Mouse (Mus musculus): ENCODE data around the gene Pard3b.

The Pard3b gene

DNA sequence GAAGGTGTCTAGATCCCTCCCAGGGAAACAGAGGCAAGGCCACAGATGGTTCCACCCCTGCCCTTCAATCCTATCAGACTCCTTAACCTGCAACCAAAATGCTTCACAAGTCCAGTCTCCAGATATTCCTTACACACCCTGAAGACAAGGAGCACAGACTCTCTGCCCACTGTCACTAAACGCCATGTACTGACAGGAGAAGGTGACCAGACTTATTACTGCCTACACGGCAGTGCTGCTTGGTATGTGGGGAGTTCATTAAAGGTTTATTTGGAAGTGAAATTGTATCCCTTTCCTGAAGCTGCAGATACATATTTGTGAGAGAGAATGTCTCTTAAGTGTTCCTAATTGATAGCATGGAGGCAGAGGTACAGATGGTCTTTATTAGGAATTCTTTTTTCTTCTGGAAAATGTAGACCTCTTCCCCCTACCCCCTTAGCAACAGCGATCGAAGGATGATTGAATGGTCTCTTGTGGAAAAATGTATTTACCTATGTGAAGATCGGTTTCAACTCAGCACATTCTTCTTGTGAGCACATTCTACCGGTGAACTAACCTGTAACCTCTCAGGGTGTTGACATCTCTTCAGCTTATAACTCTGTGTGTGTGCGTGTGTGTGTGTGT is 735.9 kb downstream of the Pard3b start:
- in situ Hi-C loops (cut with MboI; ENCODE audit: unreplicated experiment in 2 of 2): no loop called here

DNA sequence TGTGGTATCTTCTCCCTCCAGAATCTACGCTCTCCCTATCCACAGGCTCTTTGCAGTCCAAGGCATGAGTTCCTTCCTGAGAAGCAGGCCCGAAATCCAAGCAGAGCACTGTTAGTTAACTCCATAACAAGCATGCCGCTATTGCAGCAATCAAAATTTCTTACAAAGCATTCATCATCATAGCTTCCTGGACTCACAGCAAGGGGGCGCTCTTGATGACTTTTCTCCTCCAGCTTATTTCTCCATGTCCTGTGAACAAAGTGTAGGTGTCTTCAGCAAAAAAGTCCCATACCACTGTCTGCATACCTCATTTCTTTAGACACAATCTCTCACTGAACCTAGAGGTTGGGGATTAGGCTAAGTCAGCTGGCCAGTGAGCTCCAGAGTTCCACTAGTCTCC is 739.7 kb downstream of the Pard3b start:
- in situ Hi-C loops (cut with MboI; ENCODE audit: unreplicated experiment in 2 of 2): no loop called here

DNA sequence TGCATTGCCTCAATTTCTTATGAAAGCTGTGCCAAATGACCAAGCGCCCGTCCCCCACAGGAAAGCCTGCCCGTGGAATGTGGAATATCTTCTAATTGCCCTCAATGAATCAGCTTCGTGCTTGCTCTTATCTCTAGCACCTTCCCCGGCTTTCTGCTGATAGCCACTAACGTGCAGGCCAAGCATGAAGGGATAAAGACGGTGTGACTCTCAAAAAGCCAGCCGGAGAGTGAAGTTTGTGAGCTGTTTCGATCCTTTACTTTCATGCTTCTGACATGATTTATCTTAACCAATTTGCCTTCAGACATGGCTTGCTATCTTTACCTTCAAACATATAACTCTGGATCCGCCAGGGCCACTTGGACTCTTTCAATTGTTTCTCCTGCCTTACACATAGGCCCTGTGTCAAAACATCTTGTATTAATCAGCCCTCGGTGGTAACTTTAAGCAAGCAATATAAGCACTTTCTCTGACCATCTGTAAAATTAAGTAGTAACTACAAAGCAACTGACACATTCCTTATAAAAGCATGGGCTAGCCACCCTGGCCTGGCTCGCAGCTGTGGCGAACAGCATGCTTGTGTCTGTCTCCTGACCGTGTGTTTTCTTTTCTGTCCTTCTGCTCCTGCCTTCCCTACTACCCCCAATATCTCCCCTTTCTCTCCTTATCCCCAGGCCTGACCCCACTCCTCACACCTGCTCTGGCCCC is 744.3 kb downstream of the Pard3b start:
- in situ Hi-C loops (cut with MboI; ENCODE audit: unreplicated experiment in 2 of 2): no loop called here

DNA sequence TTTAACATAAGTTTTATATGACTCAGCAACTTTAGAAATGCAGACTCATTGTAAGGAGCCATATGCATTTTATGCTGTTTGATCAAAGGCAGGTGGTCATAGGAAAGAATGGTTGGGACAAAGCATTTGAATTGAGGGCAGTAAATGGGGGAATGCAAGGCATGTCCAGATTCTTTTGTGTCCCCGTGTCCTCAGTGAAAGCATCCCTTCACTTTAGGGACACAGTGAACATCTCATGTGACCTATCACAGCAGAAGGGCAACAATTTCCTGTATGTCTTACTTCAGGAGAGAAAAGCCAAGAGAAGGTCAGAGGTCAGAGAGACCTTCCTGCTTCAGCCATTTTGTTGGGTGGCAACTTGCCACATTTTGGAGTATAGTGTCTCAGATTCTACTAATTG is 745.6 kb downstream of the Pard3b start:
- in situ Hi-C loops (cut with MboI; ENCODE audit: unreplicated experiment in 2 of 2): no loop called here

DNA sequence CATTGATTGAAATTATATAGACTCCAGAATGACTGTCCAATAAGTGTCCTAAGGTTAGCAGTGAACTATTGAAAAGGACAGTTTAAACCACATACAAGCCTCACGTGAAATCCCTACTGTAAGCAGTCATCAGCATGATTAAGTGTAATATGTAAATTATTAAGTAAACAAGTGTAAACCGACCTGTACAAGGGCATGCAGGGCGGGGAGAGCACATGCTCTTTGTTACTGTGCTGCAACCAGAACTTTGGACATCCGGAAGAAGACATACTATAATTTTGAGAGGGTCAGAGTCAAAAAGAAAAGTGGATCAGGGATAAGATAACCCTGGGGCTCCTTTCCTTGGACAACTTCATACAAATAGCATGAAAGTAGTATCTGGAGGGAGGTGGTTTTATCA is 749.4 kb downstream of the Pard3b start:
- in situ Hi-C loops (cut with MboI; ENCODE audit: unreplicated experiment in 2 of 2): no loop called here

DNA sequence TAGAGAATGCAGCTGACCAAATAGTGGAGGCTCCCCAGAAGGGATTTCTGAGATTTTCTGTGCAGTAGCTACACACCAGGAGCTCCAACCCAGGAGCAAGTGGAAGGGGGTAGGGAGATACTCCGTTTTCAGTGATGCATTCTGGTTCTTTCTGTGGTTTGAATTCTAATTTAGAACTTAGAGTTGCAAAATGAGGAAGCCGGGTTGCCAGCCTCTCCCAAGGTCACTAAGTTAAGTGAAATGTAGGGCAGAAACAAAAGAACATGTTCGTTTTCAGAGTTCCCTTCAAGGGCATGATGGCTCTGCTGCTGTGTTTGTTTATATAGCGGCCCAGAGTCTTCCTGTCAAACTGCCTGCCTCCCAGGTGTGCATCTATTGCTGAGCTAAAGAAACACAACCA is 754.2 kb downstream of the Pard3b start:
- in situ Hi-C loops (cut with MboI; ENCODE audit: unreplicated experiment in 2 of 2): no loop called here

DNA sequence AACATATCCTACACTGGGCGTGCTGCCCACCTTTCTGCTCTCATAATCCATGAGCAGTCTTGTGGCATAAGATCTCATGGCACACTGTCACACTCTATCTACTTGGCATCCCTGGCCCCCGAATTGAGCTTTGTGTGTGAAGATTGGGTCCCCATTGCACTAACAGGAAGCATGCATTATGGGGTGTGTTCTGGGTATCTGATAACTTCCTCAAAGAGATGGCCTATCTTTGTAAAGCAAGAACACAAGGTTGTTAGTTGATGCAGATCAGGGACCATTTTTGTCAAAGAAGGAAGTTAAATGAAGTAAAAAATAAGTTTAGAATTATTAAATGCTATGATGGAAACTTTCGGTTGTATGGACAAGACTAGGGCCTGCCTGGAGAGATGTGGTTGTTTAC is 755.9 kb downstream of the Pard3b start:
- in situ Hi-C loops (cut with MboI; ENCODE audit: unreplicated experiment in 2 of 2): no loop called here

DNA sequence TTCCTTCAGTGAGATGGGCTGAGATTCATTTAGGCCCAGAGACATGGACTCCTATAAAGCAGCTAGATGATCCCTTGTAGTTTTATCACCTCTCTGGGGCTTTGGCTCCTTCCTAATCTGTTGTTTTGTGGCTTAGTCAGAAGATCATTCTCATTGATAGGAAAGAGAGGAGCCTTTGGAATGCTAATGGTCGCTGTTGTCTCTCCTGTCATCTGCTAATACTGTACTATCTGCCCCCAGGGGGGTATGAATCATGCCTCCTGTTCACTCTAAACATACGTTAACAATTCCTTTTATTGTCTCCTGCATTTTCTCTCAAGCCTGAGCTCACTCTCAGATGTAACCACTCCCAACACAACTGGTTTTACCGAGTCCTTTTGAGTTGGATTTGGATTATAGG is 759.6 kb downstream of the Pard3b start:
- in situ Hi-C loops (cut with MboI; ENCODE audit: unreplicated experiment in 2 of 2): no loop called here

DNA sequence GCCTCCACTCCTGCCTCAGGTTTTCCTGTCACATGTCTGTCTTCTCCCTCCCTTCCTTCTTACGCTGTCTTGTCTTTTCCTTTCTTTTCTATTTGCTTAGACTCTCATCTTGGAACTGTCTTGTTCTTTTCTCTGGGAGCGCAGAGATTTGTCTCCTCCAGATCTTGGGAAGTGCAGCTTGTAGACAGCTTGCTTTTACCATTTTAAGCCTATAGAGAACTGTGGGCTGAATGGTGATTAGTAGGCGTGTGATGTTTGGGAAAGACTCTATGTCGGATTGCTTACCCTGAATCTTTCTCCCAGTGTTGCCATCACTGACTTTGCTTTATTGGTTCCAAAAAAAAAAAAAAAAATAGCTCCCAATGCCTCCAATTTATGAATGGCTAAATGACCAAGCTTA is 760.1 kb downstream of the Pard3b start:
- in situ Hi-C loops (cut with MboI; ENCODE audit: unreplicated experiment in 2 of 2): no loop called here

DNA sequence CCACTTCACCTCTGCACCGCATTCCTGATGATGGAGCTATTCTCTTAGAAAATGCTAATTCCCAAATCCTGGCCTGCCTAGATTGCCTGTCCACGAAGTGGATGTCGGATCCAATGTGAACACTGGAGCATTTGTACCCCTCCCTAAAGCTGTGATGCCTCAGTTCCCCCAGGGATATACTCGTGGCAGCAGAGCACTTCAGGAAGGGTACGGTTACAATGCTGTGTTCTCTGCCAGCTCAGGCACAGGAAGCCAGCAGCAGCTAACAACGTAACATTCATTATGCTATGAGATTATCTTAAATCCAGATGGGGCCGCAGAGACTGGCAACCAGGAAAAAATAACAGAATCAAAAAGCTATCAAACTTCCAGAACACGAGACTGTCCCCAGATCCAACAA is 766.4 kb downstream of the Pard3b start:
- in situ Hi-C loops (cut with MboI; ENCODE audit: unreplicated experiment in 2 of 2): no loop called here

DNA sequence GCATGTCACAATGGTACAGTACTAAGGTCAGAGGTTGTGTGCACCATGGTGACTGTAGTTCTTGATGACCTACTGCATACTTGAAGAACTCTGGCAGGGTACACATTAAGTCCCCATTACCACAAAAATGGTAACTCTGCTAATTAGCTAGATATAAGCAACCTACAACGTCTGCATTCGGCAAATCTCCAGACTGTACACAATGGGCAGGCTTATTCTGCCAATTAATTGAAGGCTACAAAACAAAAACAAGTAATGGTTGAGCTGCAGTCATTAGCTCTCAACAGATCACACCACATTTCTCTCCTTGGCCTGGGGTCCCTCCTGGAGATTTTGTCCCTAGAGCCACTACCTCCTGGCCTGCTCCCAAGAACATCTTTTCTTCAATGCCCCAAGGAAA is 772.7 kb downstream of the Pard3b start:
- in situ Hi-C loops (cut with MboI; ENCODE audit: unreplicated experiment in 2 of 2): no loop called here

DNA sequence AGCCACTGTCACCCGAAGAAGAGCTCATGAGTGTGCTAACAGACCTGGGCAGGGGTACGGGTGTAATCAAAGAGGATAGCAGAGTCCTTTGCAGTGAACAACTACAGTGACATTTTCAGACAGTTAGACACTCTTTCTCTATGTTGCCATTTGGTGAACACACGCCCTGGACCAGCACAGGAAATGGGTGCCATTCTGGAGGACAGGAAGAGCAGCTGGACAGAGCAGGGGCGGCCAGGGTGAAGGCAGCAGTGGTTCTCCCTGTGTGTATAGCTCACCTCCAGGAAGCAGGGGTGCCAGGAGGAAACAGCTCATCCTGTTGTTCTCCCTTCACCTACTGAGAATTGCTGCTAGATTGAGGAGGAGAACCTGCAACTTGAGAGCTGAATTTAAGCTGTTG is 773.4 kb downstream of the Pard3b start:
- in situ Hi-C loops (cut with MboI; ENCODE audit: unreplicated experiment in 2 of 2): no loop called here

DNA sequence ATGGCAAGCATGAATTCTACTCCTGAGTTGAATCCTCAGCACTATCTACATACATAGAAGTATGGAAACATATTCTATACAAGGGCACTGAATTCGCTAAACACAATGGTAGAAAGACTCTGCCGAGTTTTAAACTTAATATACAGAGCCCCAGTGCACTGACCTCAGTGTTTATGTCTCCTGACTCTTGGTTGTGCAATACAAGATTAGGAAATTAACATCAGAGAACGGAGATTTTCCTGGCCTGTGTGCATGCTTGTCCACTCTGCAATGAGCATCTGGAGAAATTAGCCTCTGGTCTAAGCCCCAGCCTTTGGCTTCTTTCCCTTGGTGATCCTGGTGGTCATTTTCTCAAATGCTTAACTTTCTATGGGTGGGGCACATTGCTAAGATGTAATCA is 774.4 kb downstream of the Pard3b start:
- in situ Hi-C loops (cut with MboI; ENCODE audit: unreplicated experiment in 2 of 2): no loop called here

DNA sequence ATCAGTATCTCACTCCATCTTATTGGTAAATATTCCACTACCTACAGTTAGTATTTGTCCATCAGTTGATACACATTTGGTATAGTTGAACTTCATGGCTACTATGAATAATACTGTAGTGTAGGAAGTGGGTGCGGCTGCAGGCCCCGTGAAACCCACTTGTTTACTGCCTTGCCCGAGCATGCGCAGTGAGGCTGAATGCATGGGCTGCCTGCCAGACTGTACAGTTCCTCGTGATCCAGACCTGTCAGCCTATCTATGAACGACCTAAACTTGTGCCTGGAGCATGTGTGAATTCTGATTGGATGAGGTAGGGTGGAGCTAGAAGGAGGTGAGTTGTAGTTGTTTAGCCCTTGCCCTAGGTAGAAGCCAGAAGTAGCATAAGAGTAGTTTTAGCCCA is 775.9 kb downstream of the Pard3b start:
- in situ Hi-C loops (cut with MboI; ENCODE audit: unreplicated experiment in 2 of 2): no loop called here

DNA sequence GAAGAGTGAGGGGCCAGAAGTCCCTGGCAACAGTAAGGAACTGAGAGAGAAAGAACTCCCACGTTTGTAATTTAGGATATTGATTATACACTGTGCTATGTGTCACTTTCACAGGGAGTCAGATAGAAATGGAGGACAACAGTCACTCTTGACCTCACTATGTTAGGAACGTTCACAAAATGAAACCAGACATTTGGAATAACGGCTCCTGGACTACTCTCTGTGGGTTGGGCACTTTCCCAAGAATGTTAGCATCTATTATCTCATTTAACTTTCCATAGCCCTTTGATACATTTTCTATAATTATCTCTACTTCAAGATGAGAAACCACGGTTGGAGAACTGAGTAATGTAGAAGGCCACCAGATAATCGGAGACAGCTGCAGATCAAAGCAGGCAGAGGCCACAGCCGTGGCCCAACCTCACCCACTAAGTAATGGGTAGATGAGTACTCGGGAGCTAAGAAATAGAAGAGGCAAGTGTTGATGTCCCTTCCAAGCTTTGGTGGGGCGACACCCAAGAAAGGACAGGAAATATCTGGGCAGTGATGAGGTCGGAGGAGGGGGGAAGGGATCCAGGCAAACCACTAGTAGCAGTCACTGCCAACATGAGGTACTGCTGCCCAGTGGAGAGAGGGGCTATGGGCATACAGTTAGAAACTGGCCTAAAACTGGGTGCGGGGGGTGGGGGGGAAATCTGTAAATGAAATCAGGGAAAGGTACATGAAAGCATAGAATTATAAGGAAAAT is 778.2 kb downstream of the Pard3b start:
- in situ Hi-C loops (cut with MboI; ENCODE audit: unreplicated experiment in 2 of 2): no loop called here

DNA sequence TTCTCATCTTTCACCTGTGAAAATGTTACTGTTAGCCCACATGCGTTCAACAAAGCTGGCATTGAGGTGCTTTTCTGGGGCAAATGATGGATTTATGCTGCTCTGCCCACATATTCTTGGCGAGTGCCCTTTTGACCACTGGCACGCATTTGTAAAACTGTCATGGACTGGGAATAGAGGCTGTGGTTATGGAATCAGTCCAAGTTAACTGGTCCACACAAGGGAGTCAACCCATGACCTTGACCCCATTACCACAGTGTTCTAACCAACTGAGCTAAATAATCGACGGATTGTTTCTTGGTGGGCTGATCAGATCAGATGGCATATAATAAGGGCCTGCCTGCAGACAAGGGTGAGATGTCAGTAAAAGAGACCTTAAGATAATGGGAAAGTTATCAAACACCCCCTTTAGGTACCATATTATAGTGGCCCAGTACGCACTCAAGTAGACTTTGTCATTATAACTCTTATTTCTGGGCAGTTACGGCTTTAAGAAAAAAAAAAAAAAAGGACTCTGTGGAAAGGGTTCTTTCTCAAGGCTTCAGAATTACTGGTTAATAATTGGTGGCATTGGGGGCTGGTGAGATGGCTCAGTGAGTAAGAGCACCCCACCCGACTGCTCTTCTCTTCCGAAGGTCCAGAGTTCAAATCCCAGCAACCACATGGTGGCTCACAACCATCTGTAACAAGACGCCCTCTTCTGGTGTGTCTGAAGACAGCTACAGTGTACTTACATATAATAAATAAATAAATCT is 784.4 kb downstream of the Pard3b start:
- in situ Hi-C loops (cut with MboI; ENCODE audit: unreplicated experiment in 2 of 2): no loop called here

DNA sequence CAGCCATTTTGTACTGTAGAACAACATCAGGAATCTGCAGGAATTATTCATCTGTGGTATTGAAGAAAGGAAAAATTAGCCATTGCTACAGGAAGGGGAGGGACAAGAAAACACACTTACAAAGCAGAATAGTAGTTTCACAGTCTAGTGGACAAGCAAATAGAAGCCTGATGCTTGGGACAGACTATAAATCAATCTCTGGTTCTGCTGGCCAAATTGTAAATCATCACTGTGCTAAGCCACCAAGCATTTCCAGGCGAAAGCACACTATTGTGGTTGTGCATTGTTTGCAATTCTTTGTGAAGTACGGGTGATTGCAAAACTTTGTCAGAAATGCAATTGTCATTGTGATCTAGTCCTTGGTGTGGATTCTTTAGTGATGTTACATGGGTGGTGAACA is 786.7 kb downstream of the Pard3b start:
- in situ Hi-C loops (cut with MboI; ENCODE audit: unreplicated experiment in 2 of 2): no loop called here

DNA sequence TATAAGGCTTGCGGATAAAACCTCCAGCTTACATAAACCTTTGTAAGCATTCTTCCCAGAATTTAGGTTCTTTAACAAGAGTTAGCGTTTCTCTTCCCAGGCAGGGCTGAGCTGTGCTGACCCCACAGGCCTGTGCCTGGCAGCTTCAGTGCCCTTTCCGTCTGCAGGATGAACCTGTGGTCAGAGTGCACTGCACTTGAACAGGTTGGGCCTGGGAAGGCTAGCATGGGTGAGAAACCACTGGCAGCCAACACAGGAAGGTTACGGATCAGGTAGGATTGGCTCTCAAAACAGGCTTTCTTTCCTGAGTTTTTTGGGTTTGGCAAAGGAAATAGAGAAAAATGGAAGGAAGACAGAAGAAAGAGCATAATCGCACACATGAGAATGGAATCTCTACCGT is 790.1 kb downstream of the Pard3b start:
- in situ Hi-C loops (cut with MboI; ENCODE audit: unreplicated experiment in 2 of 2): no loop called here

DNA sequence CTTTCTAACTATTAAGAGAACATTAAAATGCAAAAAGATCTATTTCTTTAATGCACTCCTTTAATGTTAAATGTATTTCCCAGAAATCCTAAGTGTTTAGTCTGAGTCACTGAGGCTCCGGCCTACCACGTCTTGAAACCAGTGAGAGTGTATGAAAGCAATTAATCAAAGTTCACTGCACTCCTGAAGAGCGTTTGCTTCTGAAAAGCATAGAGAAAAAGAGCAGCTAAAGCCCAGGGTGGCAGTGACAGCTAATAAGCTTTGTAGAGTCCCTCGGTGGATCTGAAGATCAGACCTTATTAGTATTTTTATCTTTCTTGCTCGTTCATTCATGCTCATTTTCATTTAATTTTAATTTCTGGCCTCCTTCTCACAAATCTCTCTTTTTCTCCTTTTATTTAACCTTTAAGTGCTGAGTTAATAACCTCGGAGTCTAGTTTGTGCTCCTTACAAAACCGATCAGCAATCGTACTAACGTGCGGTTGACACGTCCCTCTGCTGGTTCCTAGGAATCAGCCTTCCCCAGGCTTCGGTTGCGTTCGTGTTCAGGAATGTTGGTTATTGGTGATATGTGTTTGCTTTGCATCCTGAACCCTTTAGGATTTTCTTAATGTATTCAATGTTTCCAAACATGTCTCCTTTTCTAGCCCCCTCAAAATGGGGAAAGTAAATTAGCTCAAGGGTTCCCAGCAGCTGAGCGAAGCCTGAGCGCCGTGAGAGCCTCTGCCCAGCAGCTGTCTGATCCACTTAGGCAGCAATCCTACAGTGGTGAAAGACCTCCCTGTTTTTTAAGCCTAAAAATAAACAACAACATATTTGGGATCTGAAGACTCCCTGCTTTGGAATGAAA is 790.9 kb downstream of the Pard3b start:
- in situ Hi-C loops (cut with MboI; ENCODE audit: unreplicated experiment in 2 of 2): no loop called here

DNA sequence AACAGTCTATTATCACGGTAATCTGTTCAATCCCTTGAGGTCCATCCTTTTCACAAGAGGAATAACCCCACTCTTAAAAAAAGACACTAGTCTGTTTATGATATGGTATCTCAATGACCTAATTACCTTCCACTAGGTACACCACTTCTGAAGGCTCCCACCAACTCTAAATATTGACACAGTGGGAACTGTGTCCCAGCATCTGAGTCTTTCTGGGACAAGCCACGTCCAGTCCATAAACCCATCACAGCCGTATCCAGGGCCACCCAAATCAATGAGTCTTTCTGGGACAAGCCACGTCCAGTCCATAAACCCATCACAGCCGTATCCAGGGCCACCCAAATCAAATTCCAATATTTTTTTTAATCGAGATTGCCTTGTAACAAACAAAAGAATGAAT is 792.4 kb downstream of the Pard3b start:
- in situ Hi-C loops (cut with MboI; ENCODE audit: unreplicated experiment in 2 of 2): no loop called here
